Mouse (Mus musculus) thymus, adult 2 months (tissue): ENCODE measurements at regions not wholly inside any gene's neighbourhood (a gene's known extent, or its start where the extent isn't known, plus 50 kb on each side); places are given as distances from the start of the nearest gene placed in this dataset.
A peak's percentile ranks its signal among the peaks of the same experiment; 100 is the strongest.

ENCODE experiments used
- DNase-seq: peaks from one replicate; pipeline ENCODE4 v3.0.0; 2021
- H3K27ac ChIP-seq: fragments of 200-500 bp; 2 replicates; pipeline ENCODE4 v1.5.1; 2012; ENCODE audit warnings: low read length, control low read depth; ENCODE audit not compliant: control insufficient read depth, insufficient read depth
- H3K27me3 ChIP-seq: fragments of 200-500 bp; 2 replicates; pipeline ENCODE4 v1.6.1; 2012; ENCODE audit warnings: mild to moderate bottlenecking, low read length, moderate library complexity, mixed read lengths; ENCODE audit not compliant: control insufficient read depth, insufficient read depth
- H3K36me3 ChIP-seq: fragments of 200-500 bp; 2 replicates; pipeline ENCODE4 v1.6.1; 2012; ENCODE audit warnings: mild to moderate bottlenecking, low read length, moderate library complexity; ENCODE audit not compliant: control insufficient read depth, insufficient read depth
- H3K4me1 ChIP-seq: fragments of 200-500 bp; replicated peaks from 2 replicates; pipeline ENCODE4 v1.6.1; 2012; ENCODE audit warnings: low read length; ENCODE audit not compliant: control insufficient read depth, insufficient read depth
- H3K4me3 ChIP-seq: fragments of 200-500 bp; 2 replicates; pipeline ENCODE4 v1.5.1; 2012; ENCODE audit warnings: mild to moderate bottlenecking, low read length, control low read depth, moderate library complexity; ENCODE audit not compliant: control insufficient read depth, insufficient read depth
- CTCF ChIP-seq: fragments of 200-500 bp; IDR thresholded peaks from 2 replicates; pipeline ENCODE4 v1.5.1; 2012; ENCODE audit warnings: mild to moderate bottlenecking, control low read depth, low read length, moderate library complexity, borderline replicate concordance; ENCODE audit not compliant: control insufficient read depth, poor library complexity, insufficient read depth; ENCODE audit errors: extremely low read depth
- POLR2A ChIP-seq: fragments of 200-500 bp; IDR thresholded peaks from 2 replicates; pipeline ENCODE4 v1.6.1; 2012; ENCODE audit warnings: mild to moderate bottlenecking, low read length, control low read depth, moderate library complexity; ENCODE audit not compliant: control insufficient read depth, poor library complexity, insufficient read depth; ENCODE audit errors: extremely low read depth
- WGBS: fragments of 180-500 bp; shearing (Covaris S2); methylation state at CpG from one replicate; pipeline ENCODE4 v1.1.7; 2018; 5-methylcytosine and 5-hydroxymethylcytosine counted together

DNA sequence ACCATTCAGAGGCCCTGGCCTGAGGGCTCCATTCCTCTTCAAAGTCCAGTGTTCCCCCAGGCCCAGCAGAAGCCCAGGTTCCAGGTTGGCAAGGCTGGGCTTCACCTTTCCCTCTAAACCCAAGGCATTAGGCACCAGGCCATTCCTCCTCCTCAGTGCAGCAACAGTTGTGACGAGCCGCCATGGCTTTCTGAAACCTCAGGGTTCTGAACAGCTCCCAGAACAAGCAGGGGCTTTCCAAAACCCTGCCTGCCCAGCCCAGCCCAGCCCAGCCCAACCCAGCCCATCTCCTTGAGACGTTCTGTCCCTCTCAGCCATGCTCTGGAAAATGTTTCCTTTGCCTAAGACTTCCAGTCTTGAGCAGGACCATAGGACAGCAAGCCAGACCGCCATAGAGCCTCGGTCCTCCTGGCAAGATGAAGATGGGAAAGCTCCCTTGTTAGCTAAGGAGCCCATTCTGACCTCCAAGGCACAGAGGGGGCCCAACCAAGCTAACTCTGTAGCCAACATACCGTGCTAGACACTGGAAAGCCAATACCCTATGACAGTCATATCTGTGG, 89.8 kb downstream of the Zfp36l2 start:
- Histone ChIP-seq H3K4me3 (no peak overlapping the region), H3K27ac (no peak overlapping the region), H3K27me3 (peaks cover 3% of the 10 kb centered on the region; the same call in 1 of the 2 replicates), H3K36me3 (no peaks in the 10 kb centered on the region), H3K4me1 (peaks cover 7% of the 10 kb centered on the region; the same call in 1 of the 2 replicates)
- 95% methylated on average over 6 of the region's 6 CpGs for WGBS
- DNase-seq, result no peak
- TF ChIP-seq CTCF (no peak), POLR2A (no peak)

DNA sequence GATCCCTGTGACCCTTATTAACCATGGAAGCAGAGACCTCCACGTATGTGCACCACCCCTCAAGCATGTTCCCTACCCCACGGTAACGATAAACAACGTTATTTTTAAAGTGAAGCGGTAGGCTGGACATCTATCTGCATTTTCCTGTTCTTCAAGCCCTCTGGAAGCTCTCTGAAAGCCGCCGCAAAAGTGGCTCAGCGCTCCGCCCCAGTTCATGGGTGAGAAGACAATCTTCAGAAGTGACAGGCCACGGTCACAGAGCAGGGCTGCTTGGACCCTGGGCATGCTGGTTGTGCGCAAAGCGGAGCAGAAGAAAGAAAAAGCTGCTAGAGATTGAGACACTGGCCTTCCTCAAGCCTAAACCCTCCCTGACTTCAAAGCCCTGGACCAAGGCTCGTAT, 90.5 kb downstream of the Zfp36l2 start:
- 97% methylated on average over 13 of the region's 13 CpGs for WGBS
- no peaks in the 10 kb centered on the region for H3K36me3 ChIP-seq
- DNase-seq, result no peak
- TF ChIP-seq CTCF, result no peak
- no peak overlapping the region for H3K4me3 ChIP-seq
- H3K27ac ChIP-seq, result no peak overlapping the region
- H3K4me1 ChIP-seq, result peaks cover 7% of the 10 kb centered on the region; the same call in 1 of the 2 replicates
- H3K27me3 ChIP-seq, result peaks cover 3% of the 10 kb centered on the region; the same call in 1 of the 2 replicates

GRCm38 (mm10) chr17:84096345-84097260, 91.1 kb downstream of the Zfp36l2 start:
- no peak for DNase-seq
- H3K27ac ChIP-seq, result no peak overlapping the region
- TF ChIP-seq CTCF (no peak), POLR2A (peak; percentile 12; the same call in 1 of the 2 replicates)

DNA sequence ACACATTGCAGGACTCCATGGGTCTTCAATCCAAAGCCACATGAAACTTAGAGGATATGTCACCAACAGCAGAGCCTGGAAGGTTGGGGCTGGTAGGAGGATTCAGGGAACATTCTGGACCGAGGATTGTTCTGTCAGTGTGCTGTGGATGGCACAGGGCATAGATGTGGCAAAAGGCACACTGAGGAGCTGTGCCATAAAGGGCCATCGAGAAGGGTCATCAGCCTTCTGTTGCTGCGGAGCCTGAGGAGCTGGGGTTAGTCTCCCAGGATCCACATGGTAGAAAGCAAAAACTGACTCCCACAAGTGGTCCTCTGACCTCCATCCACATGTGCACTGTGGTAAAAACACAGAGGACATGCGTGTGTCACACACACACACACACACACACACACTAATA, 91.9 kb downstream of the Zfp36l2 start:
- WGBS, result 89% methylated on average over 4 of the region's 4 CpGs
- no peak overlapping the region for H3K4me3 ChIP-seq
- peaks cover 3% of the 10 kb centered on the region; the same call in 1 of the 2 replicates for H3K27me3 ChIP-seq
- no peak for TF ChIP-seq CTCF
- TF ChIP-seq POLR2A, result no peak
- peaks cover 7% of the 10 kb centered on the region; the same call in 1 of the 2 replicates for H3K4me1 ChIP-seq
- H3K36me3 ChIP-seq, result no peaks in the 10 kb centered on the region
- no peak for DNase-seq
- no peak overlapping the region for H3K27ac ChIP-seq

More at GRCm38 (mm10) chr17:84096345-84097260, 91.1 kb downstream of the Zfp36l2 start:
- WGBS, result 21% methylated on average over 59 of the region's 59 CpGs
- Histone ChIP-seq H3K4me3 (peak overlapping the region; percentile 14; the same call in 1 of the 2 replicates), H3K27me3 (peaks cover 3% of the 10 kb centered on the region; the same call in 1 of the 2 replicates), H3K4me1 (peaks cover 7% of the 10 kb centered on the region; the same call in 1 of the 2 replicates), H3K36me3 (no peaks in the 10 kb centered on the region)

GRCm38 (mm10) chr17:84095089-84095488, 92.7 kb downstream of the Zfp36l2 start:
- TF ChIP-seq CTCF (no peak), POLR2A (no peak)
- DNase-seq, result no peak
- Histone ChIP-seq H3K4me1 (peaks cover 7% of the 10 kb centered on the region; the same call in 1 of the 2 replicates), H3K27me3 (peaks cover 3% of the 10 kb centered on the region; the same call in 1 of the 2 replicates), H3K27ac (no peak overlapping the region), H3K36me3 (no peaks in the 10 kb centered on the region), H3K4me3 (no peak overlapping the region)
- 91% methylated on average over 2 of the region's 2 CpGs for WGBS

DNA sequence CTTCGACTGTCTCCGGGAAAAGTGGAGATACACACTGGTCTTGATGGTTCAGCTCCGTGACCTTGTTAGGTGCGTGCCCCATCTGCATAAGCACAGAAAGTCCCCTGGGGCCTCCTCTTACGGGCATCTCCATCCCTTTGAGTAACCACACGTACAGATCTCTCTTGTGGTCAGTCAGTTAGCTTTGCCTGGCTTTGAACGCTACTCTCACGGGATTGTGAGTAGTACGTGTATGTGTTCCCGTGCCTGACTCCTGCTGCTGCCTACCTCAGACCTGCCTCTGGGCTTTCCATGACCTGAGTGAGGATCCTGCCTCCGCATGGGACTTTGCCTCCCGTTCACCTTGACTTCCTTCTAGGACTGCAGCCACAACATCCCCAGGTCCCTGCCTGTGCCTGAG, 101.4 kb downstream of the Zfp36l2 start:
- Histone ChIP-seq H3K27ac (no peak overlapping the region), H3K4me1 (peaks cover 34% of the 10 kb centered on the region), H3K4me3 (no peak overlapping the region), H3K27me3 (no peaks in the 10 kb centered on the region), H3K36me3 (no peaks in the 10 kb centered on the region)
- no peak for DNase-seq
- WGBS, result 73% methylated on average over 12 of the region's 12 CpGs
- TF ChIP-seq CTCF, result no peak
- TF ChIP-seq POLR2A, result no peak
